Mouse (Mus musculus): Measurements from ENCODE around the gene Lgals9.

- TF ChIP-seq NELFE (IDR thresholded peaks at IDR 0.05; ENCODE audit: low read depth, low read length): no peak
- TF ChIP-seq CHD2 (IDR thresholded peaks at IDR 0.05; ENCODE audit: low read length): no peak
Observed at GRCm38 (mm10) chr11:78916410-78916809, 68.3 kb downstream of the Lgals9 start.
